Mouse (Mus musculus) lung, adult 2 months (tissue): Measurements from ENCODE around the gene Fgfr4. TPM values are rescaled to one million over a fixed set of nuclear protein-coding genes. Genes with fewer than 3 reads are reported as not detected.
A peak's percentile ranks its signal among the peaks of the same experiment; 100 is the strongest.
"Not testable (repeated sequence)": the region's sequence is repeated elsewhere in the genome, so short reads cannot be mapped to it uniquely, and the experiment has no call there.

Source experiments
- DNase-seq: peaks from one replicate; pipeline ENCODE4 v3.0.0; 2022
- H3K4me1 ChIP-seq: fragments of 200-500 bp; 2 replicates; pipeline ENCODE4 v1.6.1; 2011; ENCODE audit warnings: low read length; ENCODE audit not compliant: control insufficient read depth, insufficient read depth
- H3K4me3 ChIP-seq: fragments of 200-500 bp; replicated peaks from 2 replicates; pipeline ENCODE3; 2011; ENCODE audit warnings: low read depth, mild to moderate bottlenecking, control low read depth, low read length; ENCODE audit errors: extremely low read depth
- CTCF ChIP-seq: fragments of 200-500 bp; IDR thresholded peaks from 2 replicates; pipeline ENCODE4 v1.5.1; 2011; ENCODE audit warnings: mild to moderate bottlenecking, low read length, control low read depth; ENCODE audit not compliant: insufficient read depth
- POLR2A ChIP-seq: fragments of 200-500 bp; IDR thresholded peaks from 2 replicates; pipeline ENCODE4 v1.6.1; 2011; ENCODE audit warnings: low read depth, mild to moderate bottlenecking, control low read depth, low read length, borderline replicate concordance; ENCODE audit errors: extremely low read depth
- WGBS: fragments of 180-500 bp; shearing (Covaris S2); methylation state at CpG from one replicate; pipeline ENCODE4 v1.1.7; 2018; 5-methylcytosine and 5-hydroxymethylcytosine counted together
- polyA plus RNA-seq: library from polyadenylated mRNA; depleted of rRNA; stranded (reverse); fragments of >200 nt; gene quantifications from 2 replicates; pipeline ENCODE4 v1.2.3, GENCODE M21; 2012

Gene Fgfr4
- polyA plus RNA-seq, 1 experiment: 63.3 TPM

- peaks cover 5% of the 10 kb centered on the region for H3K4me1 ChIP-seq
- TF ChIP-seq CTCF (no peak), POLR2A (no peak)
- 7% methylated on average over 12 of the region's 12 CpGs for WGBS
- peak overlapping the region; percentile 78 for H3K4me3 ChIP-seq
- DNase-seq: no peak
Observed at GRCm38 (mm10) chr13:55189531-55190107, 37.2 kb downstream of the Fgfr4 start.

DNA sequence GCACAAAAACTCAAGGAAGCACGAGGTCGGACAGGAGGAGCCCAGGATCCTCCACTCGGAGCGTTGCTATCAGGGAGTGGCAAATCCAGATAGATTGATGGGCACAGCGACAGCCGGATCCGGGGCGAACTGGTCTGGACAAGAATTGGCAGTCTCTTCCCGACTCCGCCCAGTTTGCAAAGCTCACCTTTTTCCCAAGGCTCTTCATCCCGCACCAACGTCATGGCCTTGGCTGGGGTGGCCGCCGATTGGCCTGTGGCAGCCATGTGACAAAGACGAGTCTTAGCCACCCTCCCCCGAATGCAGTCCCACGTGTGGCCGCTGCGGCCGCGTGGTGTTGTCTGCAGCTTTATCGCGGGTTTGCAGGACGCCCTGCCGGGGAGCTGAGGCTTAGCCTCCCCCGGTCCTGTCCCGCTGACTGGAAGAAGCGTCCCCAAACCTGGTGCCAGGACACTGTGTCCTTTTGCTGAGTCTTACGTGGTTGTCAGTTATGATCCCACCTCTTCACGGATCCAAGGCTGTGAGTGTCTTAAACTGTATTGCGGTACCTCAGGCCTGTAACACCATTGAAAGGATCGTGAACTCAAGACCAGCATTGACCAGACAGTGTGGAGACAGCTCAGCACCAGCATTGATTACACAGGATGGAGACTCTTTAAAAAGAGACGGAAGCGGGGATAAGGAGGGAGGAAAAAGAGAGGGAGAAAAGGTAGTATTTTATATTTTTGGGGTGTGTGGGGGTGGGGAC, 37.9 kb downstream of the Fgfr4 start:
- peak; percentile 60 for TF ChIP-seq CTCF
- peak; percentile 71; the same call in 1 of the 2 replicates for TF ChIP-seq POLR2A
- Histone ChIP-seq H3K4me1 (peaks cover 5% of the 10 kb centered on the region), H3K4me3 (peak overlapping the region; percentile 78)
- WGBS: 3% methylated on average over 34 of the region's 34 CpGs
- peak; percentile 93 for DNase-seq

DNA sequence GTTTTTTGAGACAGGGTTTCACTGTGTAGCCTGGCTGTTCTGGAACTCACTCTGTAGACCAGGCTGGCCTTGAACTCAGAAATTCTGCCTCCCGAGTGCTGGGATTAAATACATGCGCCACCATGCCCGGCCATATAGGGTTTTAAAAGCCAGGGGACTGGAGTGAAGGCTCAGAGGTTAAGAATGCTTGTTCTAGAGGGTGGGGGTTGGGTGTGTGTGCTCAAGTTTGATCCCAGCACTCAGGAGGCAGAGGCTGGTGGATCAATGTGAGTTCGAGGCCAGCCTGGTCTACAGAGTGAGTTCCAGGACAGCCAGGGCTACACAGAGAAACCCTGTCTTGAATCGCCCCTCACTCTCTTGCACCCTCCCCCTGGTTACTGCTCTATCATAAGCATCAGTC, 39.1 kb downstream of the Fgfr4 start:
- Histone ChIP-seq H3K4me3 (no peak overlapping the region), H3K4me1 (peaks cover 5% of the 10 kb centered on the region)
- TF ChIP-seq POLR2A: no peak
- no peak for TF ChIP-seq CTCF
- WGBS: 89% methylated on average over 5 of the region's 5 CpGs
- no peak for DNase-seq

GRCm38 (mm10) chr13:55202758-55203157, 50.3 kb downstream of the Fgfr4 start:
- H3K4me1 ChIP-seq: not testable (repeated sequence)
- WGBS: 90% methylated on average over 4 of the region's 4 CpGs

GRCm38 (mm10) chr13:55203740-55204139, 51.3 kb downstream of the Fgfr4 start:
- Histone ChIP-seq H3K4me1 (no peaks in the 10 kb centered on the region), H3K4me3 (no peak overlapping the region)
- TF ChIP-seq POLR2A (no peak), CTCF (no peak)
- 63% methylated on average over 9 of the region's 9 CpGs for WGBS
- DNase-seq: no peak

More at GRCm38 (mm10) chr13:55202758-55203157, 50.3 kb downstream of the Fgfr4 start:
- H3K4me3 ChIP-seq, DNase-seq: not testable (repeated sequence)

- no peak for TF ChIP-seq CTCF
- no peak for TF ChIP-seq POLR2A
- WGBS: 66% methylated on average over 9 of the region's 11 CpGs
- DNase-seq: no peak
- Histone ChIP-seq H3K4me1 (peaks cover 2% of the 10 kb centered on the region; the same call in 1 of the 2 replicates), H3K4me3 (no peak overlapping the region)
Observed at GRCm38 (mm10) chr13:55204667-55205389, 52.4 kb downstream of the Fgfr4 start.

- DNase-seq: no peak
- no peak for TF ChIP-seq POLR2A
- TF ChIP-seq CTCF: no peak
- Histone ChIP-seq H3K4me3 (no peak overlapping the region), H3K4me1 (peaks cover 3% of the 10 kb centered on the region; the same call in 1 of the 2 replicates)
- WGBS: 93% methylated on average over 6 of the region's 6 CpGs
Observed at GRCm38 (mm10) chr13:55205448-55206205, 53.2 kb downstream of the Fgfr4 start.

DNA sequence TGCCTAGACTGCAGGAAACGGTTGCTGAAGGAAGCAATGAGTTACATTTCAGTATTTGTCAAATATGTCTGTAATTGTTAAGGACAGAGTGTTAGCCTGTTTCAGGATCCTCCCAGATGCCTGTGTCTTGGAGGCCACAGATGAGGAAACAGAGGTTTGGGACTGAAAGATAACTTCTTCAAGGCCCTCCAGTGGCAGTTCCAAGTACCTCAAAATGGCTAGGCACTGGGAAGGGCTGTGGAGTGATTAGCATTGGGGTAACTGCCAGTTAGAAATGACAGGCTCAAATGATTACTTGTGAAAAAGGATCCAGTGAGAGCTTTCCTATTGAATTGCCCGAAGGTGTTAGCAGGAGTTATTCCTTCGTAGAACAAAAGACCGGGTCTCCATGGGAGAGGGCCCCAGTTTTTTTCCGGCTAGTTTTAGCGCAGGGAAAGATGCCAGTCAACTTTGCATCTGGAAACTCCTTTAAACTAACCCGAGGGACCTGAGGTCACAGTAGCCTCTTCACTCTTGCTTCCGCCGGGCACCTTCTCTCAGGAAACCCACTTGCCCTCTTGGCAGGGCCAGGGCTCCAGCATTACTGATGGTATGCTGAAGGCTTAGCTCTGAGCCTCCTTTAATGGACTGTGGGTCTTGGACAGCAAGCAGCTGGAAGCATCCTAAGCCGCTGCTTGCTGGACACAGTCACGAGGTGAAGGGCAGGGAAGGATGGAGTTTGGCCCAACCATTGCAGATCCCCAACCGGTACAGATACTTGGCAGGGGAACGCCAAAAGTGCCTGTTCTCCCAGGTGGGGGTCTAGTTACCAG, 56.6 kb downstream of the Fgfr4 start:
- Histone ChIP-seq H3K4me3 (no peak overlapping the region), H3K4me1 (peaks cover 15% of the 10 kb centered on the region)
- WGBS: 75% methylated on average over 13 of the region's 13 CpGs
- no peak for TF ChIP-seq CTCF
- TF ChIP-seq POLR2A: no peak
- no peak for DNase-seq

DNA sequence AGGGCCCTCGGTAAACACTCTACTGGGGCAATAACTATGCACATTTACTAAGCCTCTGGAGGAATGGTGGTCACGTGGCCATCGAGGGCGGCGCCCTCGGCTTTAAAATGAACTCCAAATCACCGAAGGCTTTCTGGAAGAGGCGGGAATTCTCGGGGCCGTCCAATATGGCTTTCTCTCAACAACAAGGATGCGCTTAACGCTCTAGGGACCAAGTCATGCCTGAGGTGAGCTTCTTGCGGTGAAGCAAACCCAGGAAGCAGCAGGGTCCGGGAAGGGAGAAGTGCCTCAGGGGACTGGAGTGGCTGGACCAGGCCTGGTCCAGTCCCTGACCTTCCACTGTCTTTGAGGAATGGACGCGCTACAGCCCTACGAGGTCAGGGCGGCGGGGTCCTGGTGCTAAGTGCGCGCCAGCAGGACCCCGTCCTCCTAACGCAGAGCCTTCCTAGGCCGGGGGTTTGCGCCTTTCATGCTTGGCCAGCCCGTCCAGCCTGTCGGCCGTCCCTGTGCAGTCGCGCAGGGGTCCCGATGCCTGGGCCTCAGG, 57.3 kb downstream of the Fgfr4 start, which contains the start of gene Nsd1:
Gene Nsd1 (plus strand): TSS at position 134 of the 544 bp plus-strand sequence.
- no peak for TF ChIP-seq POLR2A
- TF ChIP-seq CTCF: no peak
- DNase-seq: no peak
- Histone ChIP-seq H3K4me3 (peak within 1 kb of the TSS; percentile 54), H3K4me1 (peaks cover 20% of the 10 kb centered on the region)
- WGBS: 67% methylated on average over 31 of the region's 31 CpGs
